Mouse (Mus musculus): ENCODE data around the gene Bphl.

DNA sequence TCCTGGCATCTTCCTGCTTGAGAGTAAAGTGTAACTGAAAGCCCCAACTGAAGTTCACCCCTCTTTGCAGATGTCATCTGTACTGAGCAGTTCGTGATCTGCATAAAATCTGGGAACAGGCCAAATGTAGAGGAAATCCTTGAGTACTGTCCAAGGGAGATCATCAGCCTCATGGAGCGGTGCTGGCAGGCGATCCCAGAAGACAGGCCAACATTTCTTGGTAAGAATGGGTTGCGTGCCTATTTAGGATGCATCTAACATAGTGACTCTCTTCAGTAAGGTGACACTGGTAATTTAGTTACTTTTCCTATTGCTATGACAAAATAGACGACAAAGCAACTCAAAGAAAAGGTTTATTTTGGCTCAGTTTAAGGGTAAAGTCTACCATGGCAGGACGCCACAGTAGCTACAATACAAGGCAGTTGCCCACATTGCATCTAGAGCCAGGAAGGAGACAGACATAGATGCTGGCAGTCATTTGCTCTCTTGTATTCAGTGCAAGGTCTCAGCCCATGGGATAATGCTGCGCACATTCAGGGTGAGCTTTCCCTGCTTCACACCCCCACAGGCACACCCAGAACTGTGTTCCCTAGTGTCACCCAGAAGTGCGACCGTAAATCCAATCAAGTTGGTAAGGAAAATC, 20.3 kb upstream of the Bphl start:
- TF ChIP-seq GATA1 (IDR thresholded peaks at IDR 0.05; ENCODE audit: low read length) (no peak), TAL1 (IDR thresholded peaks at IDR 0.05; ENCODE audit: low read length) (no peak)

Measured in erythroblast, embryonic 14.5 days (primary cell).